Mouse (Mus musculus): Measurements from ENCODE around the gene Heatr5a. TPM values are rescaled to one million over a fixed set of nuclear protein-coding genes. Genes with fewer than 3 reads are reported as not detected.

The Heatr5a gene
- polyA plus RNA-seq, 1 experiment from 2014 or later = 19.2 TPM

- DNase-seq = no peak
- Histone ChIP-seq H3K4me3 (ENCODE audit: low read depth, low read length) (no peak overlapping the region), H3K4me1 (ENCODE audit: insufficient read depth) (0 out of 2 replicates have a peak, but pooled peaks cover 5% of the 10 kb centered on the region), H3K9me3 (ENCODE audit: low read depth, low read length) (no peaks in the 10 kb centered on the region), H3K27ac (ENCODE audit: low read depth) (no peak overlapping the region), H3K9ac (no peak overlapping the region), H3K36me3 (ENCODE audit: insufficient read depth) (no peaks in the 10 kb centered on the region), H3K27me3 (ENCODE audit: insufficient read depth, low read length) (no peaks in the 10 kb centered on the region), H3K4me2 (peak overlapping the region; percentile 86; the same call in 1 of the 2 replicates)
- TF ChIP-seq CTCF (IDR thresholded peaks at IDR 0.05; ENCODE audit: low read depth) = no peak
- no peak for ATAC-seq (ENCODE audit: insufficient read depth)
- WGBS = 93% methylated on average over 3 of the region's 3 CpGs
These were observed 139.8 kb downstream of the Heatr5a start for GRCm38 (mm10) chr12:51831296-51831695.

GRCm38 (mm10) chr12:51830671-51831070 lies 140.4 kb downstream of the Heatr5a start:
- 84% methylated on average over 1 of the region's 1 CpGs for WGBS
- Histone ChIP-seq H3K36me3 (ENCODE audit: insufficient read depth) (peaks cover 4% of the 10 kb centered on the region; the same call in 1 of the 2 replicates), H3K9ac (peak overlapping the region; percentile 99), H3K27me3 (ENCODE audit: insufficient read depth, low read length) (no peaks in the 10 kb centered on the region), H3K4me3 (ENCODE audit: low read depth, low read length) (peak overlapping the region; percentile 96; the same call in 1 of the 2 replicates), H3K9me3 (ENCODE audit: low read depth, low read length) (no peaks in the 10 kb centered on the region), H3K4me2 (peak overlapping the region; percentile 86), H3K4me1 (ENCODE audit: insufficient read depth) (0 out of 2 replicates have a peak, but pooled peaks cover 5% of the 10 kb centered on the region), H3K27ac (ENCODE audit: low read depth) (peak overlapping the region; percentile 99)
- no peak for TF ChIP-seq CTCF (IDR thresholded peaks at IDR 0.05; ENCODE audit: low read depth)
- DNase-seq (no peak), ATAC-seq (ENCODE audit: insufficient read depth) (no peak)

- H3K36me3 ChIP-seq (ENCODE audit: insufficient read depth) = peaks cover 8% of the 10 kb centered on the region
- 0 out of 2 replicates have a peak, but pooled peaks cover 5% of the 10 kb centered on the region for H3K4me1 ChIP-seq (ENCODE audit: insufficient read depth)
- no peak for TF ChIP-seq CTCF (IDR thresholded peaks at IDR 0.05; ENCODE audit: low read depth)
- H3K27ac ChIP-seq (ENCODE audit: low read depth) = peak overlapping the region; percentile 99
- WGBS = 1% methylated on average over 12 of the region's 12 CpGs
- H3K9me3 ChIP-seq (ENCODE audit: low read depth, low read length) = no peaks in the 10 kb centered on the region
- peak overlapping the region; percentile 86 for H3K4me2 ChIP-seq
- H3K4me3 ChIP-seq (ENCODE audit: low read depth, low read length) = peak overlapping the region; percentile 96
- ATAC-seq (ENCODE audit: insufficient read depth) (no peak), DNase-seq (no peak)
- H3K27me3 ChIP-seq (ENCODE audit: insufficient read depth, low read length) = no peaks in the 10 kb centered on the region
- peak overlapping the region; percentile 99 for H3K9ac ChIP-seq
These were observed 141.1 kb downstream of the Heatr5a start for GRCm38 (mm10) chr12:51830077-51830402.

GRCm38 (mm10) chr12:51829290-51830076 lies 141.6 kb downstream of the Heatr5a start, which contains the start of gene Hectd1:
Hectd1 (minus strand) TSS chr12:51829536.
- H3K4me1 ChIP-seq (ENCODE audit: insufficient read depth) = 0 out of 2 replicates have a peak, but pooled peaks cover 5% of the 10 kb centered on the region
- H3K36me3 ChIP-seq (ENCODE audit: insufficient read depth) = peaks cover 14% of the 10 kb centered on the region
- H3K27ac ChIP-seq (ENCODE audit: low read depth) = peak within 1 kb of the TSS; percentile 99
- under 1% methylated on average over 70 of the region's 114 CpGs for WGBS
- peak within 1 kb of the TSS; percentile 99 for H3K9ac ChIP-seq
- peak; percentile 93 for DNase-seq
- TF ChIP-seq CTCF (IDR thresholded peaks at IDR 0.05; ENCODE audit: low read depth) = no peak
- peak; percentile 95 for ATAC-seq (ENCODE audit: insufficient read depth)
- no peaks in the 10 kb centered on the region for H3K27me3 ChIP-seq (ENCODE audit: insufficient read depth, low read length)
- H3K4me3 ChIP-seq (ENCODE audit: low read depth, low read length) = peak within 1 kb of the TSS; percentile 96
- peak within 1 kb of the TSS; percentile 86 for H3K4me2 ChIP-seq
- no peaks in the 10 kb centered on the region for H3K9me3 ChIP-seq (ENCODE audit: low read depth, low read length)

- peak overlapping the region; percentile 99 for H3K9ac ChIP-seq
- no peaks in the 10 kb centered on the region for H3K9me3 ChIP-seq (ENCODE audit: low read depth, low read length)
- WGBS = under 1% methylated on average over 66 of the region's 66 CpGs
- H3K4me1 ChIP-seq (ENCODE audit: insufficient read depth) = 0 out of 2 replicates have a peak, but pooled peaks cover 5% of the 10 kb centered on the region
- no peak for TF ChIP-seq CTCF (IDR thresholded peaks at IDR 0.05; ENCODE audit: low read depth)
- DNase-seq = peak; percentile 73
- H3K36me3 ChIP-seq (ENCODE audit: insufficient read depth) = peaks cover 18% of the 10 kb centered on the region
- H3K4me3 ChIP-seq (ENCODE audit: low read depth, low read length) = peak overlapping the region; percentile 96
- peak; percentile 84 for ATAC-seq (ENCODE audit: insufficient read depth)
- no peaks in the 10 kb centered on the region for H3K27me3 ChIP-seq (ENCODE audit: insufficient read depth, low read length)
- peak overlapping the region; percentile 86 for H3K4me2 ChIP-seq
- peak overlapping the region; percentile 99 for H3K27ac ChIP-seq (ENCODE audit: low read depth)
These were observed 142.3 kb downstream of the Heatr5a start for GRCm38 (mm10) chr12:51828716-51829289.

- no peaks in the 10 kb centered on the region for H3K27me3 ChIP-seq (ENCODE audit: insufficient read depth, low read length)
- no peaks in the 10 kb centered on the region for H3K9me3 ChIP-seq (ENCODE audit: low read depth, low read length)
- WGBS = 13% methylated on average over 6 of the region's 6 CpGs
- H3K4me1 ChIP-seq (ENCODE audit: insufficient read depth) = 0 out of 2 replicates have a peak, but pooled peaks cover 5% of the 10 kb centered on the region
- H3K4me2 ChIP-seq = peak overlapping the region; percentile 86
- TF ChIP-seq CTCF (IDR thresholded peaks at IDR 0.05; ENCODE audit: low read depth) = no peak
- ATAC-seq (ENCODE audit: insufficient read depth) (no peak), DNase-seq (peak; percentile 15)
- H3K27ac ChIP-seq (ENCODE audit: low read depth) = peak overlapping the region; percentile 99
- peak overlapping the region; percentile 96 for H3K4me3 ChIP-seq (ENCODE audit: low read depth, low read length)
- peak overlapping the region; percentile 99 for H3K9ac ChIP-seq
- H3K36me3 ChIP-seq (ENCODE audit: insufficient read depth) = peaks cover 18% of the 10 kb centered on the region
These were observed 143.0 kb downstream of the Heatr5a start for GRCm38 (mm10) chr12:51827958-51828650.

Other genes starting within 250 kb of the Heatr5a start
- gene Hectd1, start 141.8 kb downstream of the Heatr5a start, polyA plus RNA-seq (2014; fragmentation: Nextera tagmentation; extraction: Ambion mirVana) = 46.6 and 46.8 TPM in 2 replicates
- gene Dtd2, start 35.2 kb upstream of the Heatr5a start, polyA plus RNA-seq (2014; fragmentation: Nextera tagmentation; extraction: Ambion mirVana) = 24.4 and 25.9 TPM in 2 replicates
- not detected in 2 replicates for gene Gpr33, start 56.7 kb upstream of the Heatr5a start, polyA plus RNA-seq (2014; fragmentation: Nextera tagmentation; extraction: Ambion mirVana)
- gene Nubpl, start 126.4 kb upstream of the Heatr5a start, polyA plus RNA-seq (2014; fragmentation: Nextera tagmentation; extraction: Ambion mirVana) = 13.9 and 16.3 TPM in 2 replicates

Data from lung, embryonic 14.5 days (tissue).